Mouse (Mus musculus) olfactory bulb, adult 2 months (tissue): ENCODE measurements around the gene Itsn2.

Experiments
- CTCF ChIP-seq: fragments of 200-500 bp; IDR thresholded peaks from 2 replicates; pipeline ENCODE4 v1.5.1; 2012; ENCODE audit warnings: low read depth, mild to moderate bottlenecking, low read length, moderate library complexity; ENCODE audit not compliant: insufficient read depth
- POLR2A ChIP-seq: fragments of 200-500 bp; IDR thresholded peaks from 2 replicates; pipeline ENCODE4 v1.6.1; 2012; ENCODE audit warnings: mild to moderate bottlenecking, low read depth, low read length, moderate library complexity; ENCODE audit not compliant: insufficient read depth

- no peak for TF ChIP-seq CTCF
- no peak for TF ChIP-seq POLR2A
These were observed 33.8 kb upstream of the Itsn2 start for GRCm38 (mm10) chr12:4558475-4559279.
